Mouse (Mus musculus) gonadal fat pad, adult 2 months (tissue): ENCODE results near the gene Tarm1. TPM values are rescaled to one million over a fixed set of nuclear protein-coding genes. Genes with fewer than 3 reads are reported as not detected.

Experiments
- DNase-seq: peaks from one replicate; pipeline ENCODE4 v3.0.0-alpha.2; 2012; ENCODE audit warnings: low read depth
- polyA plus RNA-seq: library from polyadenylated mRNA; depleted of rRNA; stranded (reverse); fragments of >200 nt; gene quantifications from 2 replicates; pipeline ENCODE4 v1.2.3, GENCODE M21; 2012; rRNA removed

Tarm1 gene
- 0.26 TPM in 1 of 2 replicates, not detected in the other for polyA plus RNA-seq

- no peak for DNase-seq
Observed at GRCm38 (mm10) chr7:3502439-3502838, at the start of gene Tarm1. Tarm1 (minus strand) TSS chr7:3502624.

- DNase-seq, result no peak
Observed at GRCm38 (mm10) chr7:3505913-3506312, 3.5 kb upstream of the Tarm1 start.

GRCm38 (mm10) chr7:3500406-3500805 is 2.0 kb downstream of the Tarm1 start:
- no peak for DNase-seq

- no peak for DNase-seq
Observed at GRCm38 (mm10) chr7:3481948-3482608, 20.3 kb downstream of the Tarm1 start.

GRCm38 (mm10) chr7:3476728-3477127 is 25.7 kb downstream of the Tarm1 start:
- no peak for DNase-seq

- DNase-seq, result no peak
Observed at GRCm38 (mm10) chr7:3474291-3475080, 27.9 kb downstream of the Tarm1 start.

GRCm38 (mm10) chr7:3472774-3473173 is 29.6 kb downstream of the Tarm1 start:
- no peak for DNase-seq

GRCm38 (mm10) chr7:3468614-3469013 is 33.8 kb downstream of the Tarm1 start:
- no peak for DNase-seq

GRCm38 (mm10) chr7:3463306-3463705 is 39.1 kb downstream of the Tarm1 start:
- DNase-seq, result no peak

- no peak for DNase-seq
Observed at GRCm38 (mm10) chr7:3460261-3460660, 42.2 kb downstream of the Tarm1 start.

GRCm38 (mm10) chr7:3457841-3458217 is 44.6 kb downstream of the Tarm1 start:
- DNase-seq, result no peak

- no peak for DNase-seq
Observed at GRCm38 (mm10) chr7:3457111-3457840, 45.1 kb downstream of the Tarm1 start.

GRCm38 (mm10) chr7:3453486-3454183 is 48.8 kb downstream of the Tarm1 start:
- no peak for DNase-seq

GRCm38 (mm10) chr7:3452821-3453485 is 49.5 kb downstream of the Tarm1 start:
- DNase-seq, result no peak

GRCm38 (mm10) chr7:3451161-3451560 is 51.3 kb downstream of the Tarm1 start:
- no peak for DNase-seq

GRCm38 (mm10) chr7:3450671-3451070 is 51.8 kb downstream of the Tarm1 start:
- DNase-seq, result no peak

GRCm38 (mm10) chr7:3448737-3449454 is 53.5 kb downstream of the Tarm1 start:
- DNase-seq, result no peak

- DNase-seq, result no peak
Observed at GRCm38 (mm10) chr7:3447026-3447425, 55.4 kb downstream of the Tarm1 start.

GRCm38 (mm10) chr7:3446584-3446983 is 55.8 kb downstream of the Tarm1 start:
- no peak for DNase-seq

- DNase-seq, result no peak
Observed at GRCm38 (mm10) chr7:3444678-3445077, 57.7 kb downstream of the Tarm1 start.
